Mouse (Mus musculus) layer of hippocampus, postnatal 14 days (tissue): Measurements from ENCODE around the gene Olfr1123. TPM values are rescaled to one million over a fixed set of nuclear protein-coding genes. Genes with fewer than 3 reads are reported as not detected.
"Not testable (repeated sequence)": the region's sequence is repeated elsewhere in the genome, so short reads cannot be mapped to it uniquely, and the experiment has no call there.

Source experiments
- DNase-seq, 2 experiments: peaks; one replicate each; pipeline ENCODE4 v3.0.0; 2021 to 2022; ENCODE audit warnings: low spot score in 2 of 2, mixed read lengths in 1 of 2
- long read RNA-seq, 2 experiments: library from polyadenylated mRNA; stranded (forward); transcript quantifications; one replicate each; pipeline ENCODE4 v2.0.0; 2021
- total RNA-seq, 2 experiments: library from RNA; stranded (reverse); gene quantifications; 2 replicates each; pipeline ENCODE4 v1.2.3; 2021

Gene Olfr1123
- total RNA-seq: not detected
- long read RNA-seq, experiment 1: 0 reads
- long read RNA-seq, experiment 2: 0 reads

DNA sequence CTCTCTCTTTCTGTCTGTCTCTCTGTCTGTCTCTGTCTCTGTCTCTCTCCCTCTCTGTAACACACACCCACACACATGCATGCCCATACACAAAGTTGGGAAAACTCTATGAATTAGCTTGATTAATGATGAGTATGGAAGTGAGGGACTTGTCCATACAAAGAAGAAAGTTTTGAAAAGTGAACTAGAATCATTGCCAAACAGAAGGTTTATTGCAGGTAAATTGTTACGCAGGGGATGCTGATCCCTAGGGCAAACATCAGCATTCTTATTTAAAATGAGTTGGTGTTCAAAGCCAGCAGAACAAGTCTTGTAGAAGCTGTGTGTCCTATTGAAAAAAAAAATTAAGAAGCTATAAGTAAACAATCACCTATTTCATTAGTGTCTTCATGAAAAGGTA lies at the start of gene Olfr1123:
Olfr1123 (plus strand) TSS at position 301 of the 400 bp plus-strand sequence.
- no peak for DNase-seq

DNA sequence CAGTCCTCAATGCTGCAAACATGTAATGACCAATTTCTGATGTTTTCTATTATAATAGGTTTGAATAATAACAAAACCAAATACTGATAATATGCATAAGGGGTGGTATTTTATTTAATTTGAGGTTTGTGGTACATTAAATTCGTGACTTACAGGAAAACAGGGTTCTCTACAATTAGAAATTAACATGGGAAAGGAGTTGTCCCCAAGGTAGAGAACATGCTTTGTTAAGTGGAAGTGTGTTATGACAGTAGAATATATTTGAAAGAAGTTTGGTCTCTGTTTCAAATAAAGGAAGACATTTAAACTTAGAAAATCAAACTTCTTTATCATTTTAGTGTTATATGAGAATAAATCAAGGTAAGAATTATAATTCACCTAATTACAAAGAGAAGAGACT lies 46.8 kb upstream of the Olfr1123 start, which contains the start of gene Olfr1121:
Olfr1121 (plus strand) TSS at position 301 of the 400 bp plus-strand sequence.
- no peak for DNase-seq

DNA sequence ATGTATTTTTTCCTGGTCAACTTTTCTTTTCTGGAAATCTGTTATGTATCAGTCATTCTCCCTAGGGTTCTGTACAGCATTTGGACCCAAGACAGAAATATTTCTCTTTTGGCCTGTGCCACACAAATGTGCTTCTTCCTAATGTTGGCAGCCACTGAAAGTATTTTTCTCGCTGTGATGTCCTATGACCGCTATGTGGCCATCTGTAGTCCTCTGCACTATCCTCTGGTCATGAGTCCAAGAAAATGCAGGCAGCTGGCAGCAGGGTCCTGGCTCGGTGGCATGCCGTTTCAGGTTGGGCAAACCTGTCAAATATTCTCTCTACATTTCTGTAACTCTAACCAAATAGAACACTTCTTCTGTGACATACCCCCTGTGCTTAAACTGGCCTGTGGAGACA lies 44.7 kb upstream of the Olfr1123 start:
- no peak for DNase-seq

DNA sequence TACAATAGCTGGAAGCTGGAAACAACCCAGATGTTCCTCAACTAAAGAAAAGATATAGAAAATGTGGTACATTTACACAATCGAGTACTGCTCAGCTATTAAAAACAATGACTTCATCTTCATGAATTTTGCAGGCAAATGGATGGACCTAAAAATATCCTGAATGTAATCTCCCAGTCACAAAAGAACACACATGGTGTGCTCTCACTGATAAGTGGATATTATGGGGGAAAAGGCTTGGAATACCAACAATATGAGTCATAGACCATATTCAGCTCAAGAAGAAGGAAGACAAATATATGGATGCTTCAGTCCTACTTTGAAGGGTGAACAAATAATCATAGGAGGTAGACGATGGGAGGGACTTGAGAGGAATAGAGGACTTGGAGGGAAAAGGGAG lies 32.5 kb upstream of the Olfr1123 start:
- DNase-seq: no peak

DNA sequence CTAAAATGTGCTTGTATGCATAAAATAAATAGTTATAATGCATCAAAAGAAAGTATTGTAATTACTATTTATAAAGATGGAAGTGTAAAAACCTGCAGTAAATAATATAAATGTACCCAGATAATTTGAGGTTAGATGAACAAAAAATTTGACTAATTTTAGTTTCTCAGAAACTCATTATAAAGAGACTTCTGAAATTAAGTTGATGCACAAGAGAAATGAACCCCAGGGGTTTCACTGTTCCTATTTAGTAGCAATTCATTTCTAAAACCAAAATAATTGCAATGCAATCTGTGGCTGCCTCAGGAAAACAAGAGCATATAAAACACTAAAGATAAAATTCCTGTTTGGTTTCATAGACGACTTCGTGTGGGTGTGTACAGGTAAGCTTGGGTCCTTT lies 30.9 kb upstream of the Olfr1123 start, which contains the start of gene Olfr1122:
Olfr1122 (plus strand) TSS at position 301 of the 400 bp plus-strand sequence.
- no peak for DNase-seq

DNA sequence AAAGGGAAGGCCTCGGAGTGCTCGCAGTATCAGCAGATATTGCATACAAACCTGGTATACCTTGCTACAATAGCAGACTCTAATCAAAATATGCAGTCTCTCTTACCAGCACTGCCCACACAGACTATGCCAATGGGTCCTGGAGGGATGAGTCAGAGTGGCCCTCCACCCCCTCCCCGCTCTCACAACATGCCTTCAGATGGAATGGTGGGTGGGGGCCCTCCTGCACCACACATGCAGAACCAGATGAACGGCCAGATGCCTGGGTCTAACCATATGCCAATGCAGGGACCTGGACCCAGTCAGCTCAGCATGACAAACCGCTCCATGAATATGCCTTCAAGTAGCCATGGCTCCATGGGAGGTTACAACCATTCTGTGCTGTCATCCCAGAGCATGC lies 22.8 kb upstream of the Olfr1123 start:
- DNase-seq: not testable (repeated sequence)

DNA sequence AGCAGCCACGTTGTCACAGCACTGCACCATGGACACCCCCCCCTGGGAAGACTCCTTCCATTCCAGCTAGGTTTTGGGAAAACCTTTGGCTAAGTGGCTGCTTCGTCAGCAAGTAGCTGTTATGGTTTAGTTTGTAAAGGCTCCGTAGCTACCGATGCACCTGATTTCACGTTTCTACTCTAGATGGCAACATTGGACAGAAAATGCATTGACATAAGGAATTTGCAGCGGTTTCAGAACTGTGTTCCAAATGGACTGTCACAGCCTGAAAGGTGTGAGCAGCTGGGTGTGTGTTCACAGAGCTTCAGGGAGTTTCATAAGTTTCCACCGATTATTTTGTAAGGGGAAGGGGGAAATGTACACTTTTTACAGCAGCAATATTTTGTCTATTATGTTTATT lies 21.7 kb upstream of the Olfr1123 start:
- DNase-seq: peak in 1 of 2 experiments; percentile 4

DNA sequence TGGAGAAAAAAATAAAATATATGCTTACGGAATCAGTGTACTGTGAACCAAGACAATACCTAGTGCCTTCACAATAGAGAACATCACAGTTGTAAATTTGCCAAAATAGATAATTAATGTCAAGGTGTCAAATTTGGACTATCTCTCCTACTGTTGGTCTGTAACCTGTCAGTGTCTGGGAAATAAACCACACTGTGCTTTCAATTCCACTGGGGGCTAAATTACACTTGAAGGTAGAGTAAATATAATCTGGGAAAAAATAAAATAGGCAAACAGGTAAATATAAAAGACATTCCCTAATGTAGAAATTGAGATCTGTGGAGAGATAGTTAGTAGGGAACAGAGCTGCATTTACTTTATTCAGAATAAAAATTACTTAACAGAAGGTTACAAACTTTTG lies 13.5 kb downstream of the Olfr1123 start, which contains the start of gene Olfr1124:
Olfr1124 (plus strand) TSS at position 301 of the 400 bp plus-strand sequence.
- DNase-seq: no peak

DNA sequence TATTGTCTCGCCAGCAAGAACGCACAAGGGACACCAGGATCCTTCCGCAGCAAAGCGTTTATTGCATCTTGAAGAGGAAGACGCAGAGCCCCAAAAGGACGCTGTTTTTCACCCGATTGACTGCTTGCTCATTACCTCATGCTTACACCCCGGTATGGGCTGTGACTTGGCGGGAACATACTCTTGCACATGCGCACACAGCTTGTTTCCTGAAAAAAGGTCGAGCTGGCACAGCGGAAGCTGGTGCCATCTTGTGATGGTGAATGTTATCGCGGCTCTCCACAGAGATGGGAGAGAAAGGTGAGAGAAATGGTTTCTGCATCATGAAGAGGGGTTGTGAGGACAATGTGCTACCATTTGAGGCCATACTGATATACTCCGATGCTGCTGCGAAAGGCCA lies 21.3 kb downstream of the Olfr1123 start:
- no peak for DNase-seq

DNA sequence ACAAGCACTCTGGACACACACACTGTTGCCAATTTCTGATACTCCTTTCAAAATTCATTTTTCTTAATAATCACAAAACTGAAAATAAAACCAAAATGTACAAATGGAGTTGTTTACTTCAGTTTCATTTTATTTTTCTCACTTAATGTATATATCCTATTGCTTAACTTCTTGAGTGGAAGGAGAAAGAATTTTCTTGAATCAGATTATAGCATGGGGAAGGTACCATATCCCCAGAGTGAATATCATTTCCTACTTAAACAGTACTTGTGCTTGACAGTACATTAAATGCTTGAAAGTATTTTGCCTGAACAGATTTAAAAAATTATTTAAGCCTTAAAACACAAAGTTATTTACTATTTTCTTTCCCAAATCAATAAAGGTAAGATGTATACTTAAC lies 37.2 kb downstream of the Olfr1123 start, which contains the start of gene Olfr1126:
Olfr1126 (plus strand) TSS at position 301 of the 400 bp plus-strand sequence.
- no peak for DNase-seq

DNA sequence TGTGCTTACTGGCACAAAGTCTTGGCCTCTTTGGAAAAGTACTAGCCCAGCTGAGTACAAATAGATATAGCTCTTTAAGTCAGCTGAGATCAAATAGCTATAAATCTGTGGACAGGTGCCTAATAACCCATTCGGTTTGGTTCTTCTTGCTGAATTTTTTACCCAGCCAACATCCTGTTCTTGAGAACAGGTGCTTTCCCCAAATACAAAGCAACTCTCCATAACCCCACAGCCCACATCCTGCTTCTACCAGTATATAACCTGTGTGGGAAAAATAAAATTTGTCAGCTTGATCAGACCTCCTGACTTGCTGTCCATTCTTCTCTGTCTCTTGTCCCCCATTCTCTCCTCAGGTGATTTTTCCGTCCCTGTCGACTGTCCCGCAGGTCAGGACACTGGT lies 45.3 kb downstream of the Olfr1123 start:
- DNase-seq: no peak

Other genes starting within 250 kb of the Olfr1123 start
- gene Olfr1112, start 228.8 kb upstream of the Olfr1123 start, total RNA-seq: not detected
- gene Olfr1113, start 207.7 kb upstream of the Olfr1123 start, total RNA-seq: not detected
- gene Olfr1115, start 168.6 kb upstream of the Olfr1123 start, total RNA-seq: not detected
- not detected for gene Olfr1116, start 149.1 kb upstream of the Olfr1123 start, total RNA-seq
- gene Olfr1118, start 109.1 kb upstream of the Olfr1123 start, total RNA-seq: not detected
- gene Olfr1120, start 61.8 kb upstream of the Olfr1123 start, total RNA-seq: not detected
- not detected for gene Olfr1121, start 46.7 kb upstream of the Olfr1123 start, total RNA-seq
- not detected for gene Olfr1122, start 30.8 kb upstream of the Olfr1123 start, total RNA-seq
- not detected for gene Olfr1124, start 13.6 kb downstream of the Olfr1123 start, total RNA-seq
- not detected for gene Olfr1126, start 37.3 kb downstream of the Olfr1123 start, total RNA-seq
- gene Pramel7, start 80.5 kb downstream of the Olfr1123 start, total RNA-seq: not detected
- not detected for gene Pramel6, start 89.9 kb downstream of the Olfr1123 start, total RNA-seq
- gene Olfr153, start 115.2 kb downstream of the Olfr1123 start, total RNA-seq: not detected
- gene Olfr1128, start 128.9 kb downstream of the Olfr1123 start, total RNA-seq: not detected
- not detected for gene Olfr1129, start 157.3 kb downstream of the Olfr1123 start, total RNA-seq
- gene Olfr1130, start 189.6 kb downstream of the Olfr1123 start, total RNA-seq: not detected
- gene Olfr1131, start 210.5 kb downstream of the Olfr1123 start, total RNA-seq: not detected
- not detected for gene Olfr1132, start 220.9 kb downstream of the Olfr1123 start, total RNA-seq
- gene Olfr1133, start 230.7 kb downstream of the Olfr1123 start, total RNA-seq: not detected
- not detected for gene Olfr1134, start 241.8 kb downstream of the Olfr1123 start, total RNA-seq